Mouse (Mus musculus) spleen, adult 2 months (tissue): ENCODE data around the gene Gm15557. TPM values are rescaled to one million over a fixed set of nuclear protein-coding genes. Genes with fewer than 3 reads are reported as not detected.

Experiments used
- DNase-seq, 2 experiments: peaks; one replicate each; pipeline versions ENCODE4 v3.0.0 to v3.0.0-alpha.2; 2012 to 2021; ENCODE audit warnings: low spot score in 2 of 2, low read depth in 1 of 2
- H3K27ac ChIP-seq: fragments of 200-500 bp; 2 replicates; pipeline ENCODE4 v1.5.1; 2012; ENCODE audit warnings: low read length, inconsistent platforms; ENCODE audit not compliant: insufficient read depth
- H3K27me3 ChIP-seq: fragments of 200-500 bp; 2 replicates; pipeline ENCODE4 v1.6.1; 2012; ENCODE audit warnings: mild to moderate bottlenecking, moderate library complexity, low read length, inconsistent platforms; ENCODE audit not compliant: control insufficient read depth, insufficient read depth
- H3K36me3 ChIP-seq: fragments of 200-500 bp; 2 replicates; pipeline ENCODE4 v1.6.1; 2012; ENCODE audit warnings: mild to moderate bottlenecking, low read length, inconsistent platforms; ENCODE audit not compliant: control insufficient read depth, insufficient read depth
- H3K4me1 ChIP-seq: fragments of 200-500 bp; 2 replicates; pipeline ENCODE4 v1.6.1; 2011; ENCODE audit warnings: inconsistent platforms; ENCODE audit not compliant: control insufficient read depth, insufficient read depth, insufficient read length
- H3K4me3 ChIP-seq: fragments of 200-500 bp; 2 replicates; pipeline ENCODE4 v1.5.1; 2011; ENCODE audit warnings: mild to moderate bottlenecking, inconsistent platforms; ENCODE audit not compliant: insufficient read depth, insufficient read length; ENCODE audit errors: extremely low read depth
- CTCF ChIP-seq: fragments of 200-500 bp; IDR thresholded peaks from 2 replicates; pipeline ENCODE4 v1.5.1; 2011; ENCODE audit warnings: mild to moderate bottlenecking, inconsistent platforms; ENCODE audit not compliant: insufficient read depth, insufficient read length, insufficient replicate concordance; ENCODE audit errors: extremely low read depth
- POLR2A ChIP-seq: fragments of 200-500 bp; IDR thresholded peaks from 2 replicates; pipeline ENCODE4 v1.6.1; 2011; ENCODE audit warnings: low read depth, low read length, inconsistent platforms
- WGBS: fragments of 180-500 bp; shearing (Covaris S2); methylation state at CpG from one replicate; pipeline ENCODE4 v1.1.7; 2018; 5-methylcytosine and 5-hydroxymethylcytosine counted together
- polyA plus RNA-seq: library from polyadenylated mRNA; depleted of rRNA; stranded (reverse); fragments of >200 nt; gene quantifications from 2 replicates; pipeline ENCODE4 v1.2.3, GENCODE M21; 2012

Gm15557 gene
- polyA plus RNA-seq, 1 experiment = not detected

DNA sequence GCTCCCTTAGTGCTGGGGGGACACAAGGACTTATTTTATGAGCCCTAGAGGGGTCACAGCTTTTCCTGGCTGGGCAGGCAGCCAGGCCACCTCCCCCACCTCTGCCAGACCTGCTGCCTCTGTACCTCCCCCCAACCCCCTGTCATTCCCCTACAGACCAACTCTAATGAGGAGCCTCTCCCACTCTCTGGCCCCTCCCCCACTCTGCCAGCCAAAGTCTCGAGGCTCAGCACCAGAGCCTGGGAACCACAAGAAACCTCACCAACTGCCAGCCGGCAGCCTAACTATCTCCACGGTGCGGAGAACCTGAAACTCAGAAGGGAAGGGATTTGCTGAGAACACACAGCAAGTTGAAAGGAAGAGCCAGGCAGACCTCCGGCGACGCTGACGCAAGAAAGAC lies 2.9 kb downstream of the Gm15557 start:
- Histone ChIP-seq H3K27me3 (no peaks in the 10 kb centered on the region), H3K4me3 (no peak overlapping the region), H3K27ac (no peak overlapping the region), H3K4me1 (no peaks in the 10 kb centered on the region), H3K36me3 (no peaks in the 10 kb centered on the region)
- TF ChIP-seq CTCF = no peak
- no peak for TF ChIP-seq POLR2A
- 40% methylated on average over 8 of the region's 8 CpGs for WGBS
- no peak for DNase-seq

DNA sequence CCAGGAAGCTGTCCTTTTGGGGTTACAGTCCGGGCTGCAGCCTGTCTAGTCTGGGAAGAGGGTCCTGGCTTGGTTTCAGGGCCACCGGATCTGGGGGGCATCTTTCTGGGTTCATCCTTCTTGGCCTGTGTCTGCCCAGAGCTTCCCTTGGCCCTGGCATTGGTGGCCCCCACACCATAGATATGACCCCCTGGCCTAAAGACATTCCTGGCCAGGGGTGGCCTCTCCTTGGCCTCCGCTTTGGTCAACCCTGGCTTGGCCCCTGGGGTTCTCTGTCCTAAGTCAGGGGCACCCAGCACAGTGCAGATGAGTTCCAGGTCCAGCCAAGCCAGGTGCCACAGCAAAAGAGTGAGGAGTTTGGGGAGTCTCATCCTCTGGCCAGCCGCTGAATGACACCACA lies 4.2 kb downstream of the Gm15557 start:
- no peaks in the 10 kb centered on the region for H3K4me1 ChIP-seq
- no peak overlapping the region for H3K27ac ChIP-seq
- TF ChIP-seq POLR2A (no peak), CTCF (no peak)
- no peak for DNase-seq
- no peaks in the 10 kb centered on the region for H3K36me3 ChIP-seq
- H3K4me3 ChIP-seq = no peak overlapping the region
- H3K27me3 ChIP-seq = no peaks in the 10 kb centered on the region
- WGBS = 87% methylated on average over 4 of the region's 4 CpGs

- TF ChIP-seq CTCF (no peak), POLR2A (no peak)
- H3K4me3 ChIP-seq = no peak within 1 kb of the TSS
- 86% methylated on average over 13 of the region's 13 CpGs for WGBS
- no peaks in the 10 kb centered on the region for H3K4me1 ChIP-seq
- H3K36me3 ChIP-seq = no peaks in the 10 kb centered on the region
- no peaks in the 10 kb centered on the region for H3K27me3 ChIP-seq
- H3K27ac ChIP-seq = no peak within 1 kb of the TSS
- DNase-seq = no peak
Measured at GRCm38 (mm10) chr2:155945124-155945523, 4.6 kb downstream of the Gm15557 start, which contains the start of gene Gdf5. Gene Gdf5 (minus strand): TSS chr2:155945367.

DNA sequence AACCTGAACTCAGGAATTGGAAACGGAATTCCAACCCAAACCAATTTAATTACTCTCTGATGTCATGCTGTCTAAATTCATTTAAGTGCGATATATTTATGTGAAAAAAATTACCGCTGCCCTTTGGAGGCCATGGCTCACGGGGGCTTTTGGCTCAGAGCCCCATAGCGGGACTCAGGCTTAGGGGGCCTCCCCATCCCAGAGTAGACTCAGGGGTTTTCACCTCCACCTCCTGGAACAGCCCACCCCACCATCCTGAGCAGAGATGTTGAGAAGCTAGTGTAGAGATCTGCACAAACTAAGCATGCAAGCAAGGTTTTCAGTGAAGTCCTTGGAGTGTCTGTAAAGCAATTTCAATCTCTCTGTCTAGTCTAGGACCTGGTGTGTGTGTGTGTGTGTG lies 5.1 kb downstream of the Gm15557 start:
- no peaks in the 10 kb centered on the region for H3K4me1 ChIP-seq
- no peak overlapping the region for H3K4me3 ChIP-seq
- no peaks in the 10 kb centered on the region for H3K36me3 ChIP-seq
- TF ChIP-seq CTCF = no peak
- no peak for TF ChIP-seq POLR2A
- 90% methylated on average over 5 of the region's 5 CpGs for WGBS
- DNase-seq = no peak
- H3K27ac ChIP-seq = no peak overlapping the region
- no peaks in the 10 kb centered on the region for H3K27me3 ChIP-seq

DNA sequence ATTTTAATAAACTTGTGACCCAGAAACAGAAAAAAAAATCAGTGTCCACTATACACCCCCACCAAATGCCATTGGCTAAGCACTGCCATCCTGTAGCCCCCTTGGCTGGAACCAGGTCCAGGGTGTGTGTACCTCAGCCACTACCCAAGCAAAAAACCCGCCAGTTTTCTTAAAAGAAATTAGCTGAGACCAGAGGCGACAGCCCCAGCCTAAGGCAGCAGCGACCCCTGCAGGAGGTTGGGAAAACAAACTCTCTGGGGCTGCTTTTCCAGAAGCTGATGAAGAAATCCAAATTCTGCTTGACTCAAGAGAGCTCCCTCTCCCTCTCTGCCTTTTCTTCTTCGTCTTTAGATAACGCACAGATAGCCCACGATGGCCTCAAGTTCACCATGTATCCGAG lies 5.5 kb downstream of the Gm15557 start:
- H3K36me3 ChIP-seq = no peaks in the 10 kb centered on the region
- DNase-seq = peak in 1 of 2 experiments; percentile 33
- WGBS = 6% methylated on average over 7 of the region's 7 CpGs
- H3K4me3 ChIP-seq = no peak overlapping the region
- H3K27me3 ChIP-seq = no peaks in the 10 kb centered on the region
- H3K4me1 ChIP-seq = no peaks in the 10 kb centered on the region
- TF ChIP-seq POLR2A (no peak), CTCF (peak; percentile 73; the same call in 1 of the 2 replicates)
- H3K27ac ChIP-seq = no peak overlapping the region

- no peak for TF ChIP-seq POLR2A
- TF ChIP-seq CTCF = no peak
- WGBS = 70% methylated on average over 4 of the region's 4 CpGs
- H3K27ac ChIP-seq = no peak overlapping the region
Measured at GRCm38 (mm10) chr2:155946499-155946898, 6.0 kb downstream of the Gm15557 start.

GRCm38 (mm10) chr2:155947390-155948002 lies 7.0 kb downstream of the Gm15557 start:
- WGBS = 49% methylated on average over 5 of the region's 5 CpGs
- DNase-seq = no peak
- TF ChIP-seq CTCF = no peak
- no peak overlapping the region for H3K4me3 ChIP-seq
- H3K27me3 ChIP-seq = no peaks in the 10 kb centered on the region
- H3K27ac ChIP-seq = no peak overlapping the region
- no peaks in the 10 kb centered on the region for H3K36me3 ChIP-seq
- H3K4me1 ChIP-seq = no peaks in the 10 kb centered on the region

More at GRCm38 (mm10) chr2:155946499-155946898, 6.0 kb downstream of the Gm15557 start:
- Histone ChIP-seq H3K4me3 (no peak overlapping the region), H3K36me3 (no peaks in the 10 kb centered on the region), H3K27me3 (no peaks in the 10 kb centered on the region), H3K4me1 (no peaks in the 10 kb centered on the region)
- DNase-seq = no peak
